Mouse (Mus musculus) skeletal muscle tissue, postnatal 0 days (tissue): Measurements from ENCODE around the gene Arhgef19. TPM values are rescaled to one million over a fixed set of nuclear protein-coding genes. Genes with fewer than 3 reads are reported as not detected.

Experiments used
- polyA plus RNA-seq: library from polyadenylated mRNA; unstranded; fragments of >200 nt; fragmentation: Nextera tagmentation; extraction: Ambion mirVana; gene quantifications from 2 replicates; pipeline ENCODE4 v1.2.1, GENCODE M21; 2015

The Arhgef19 gene
- polyA plus RNA-seq = 0.81 and 1.7 TPM in 2 replicates

GRCm38 (mm10) chr4:141239388-141240125, at the start of gene Arhgef19:
Arhgef19 (plus strand) TSS chr4:141239499.

GRCm38 (mm10) chr4:141213770-141214336, 25.4 kb upstream of the Arhgef19 start, which contains the start of gene Rsg1:
Rsg1 (plus strand) TSS chr4:141213956.

GRCm38 (mm10) chr4:141301116-141301553, 61.8 kb downstream of the Arhgef19 start, which contains the start of gene Epha2:
Epha2 (plus strand) TSS chr4:141301240.

Other genes starting within 250 kb of the Arhgef19 start
- 295 and 341 TPM in 2 replicates for gene Mfap2, start 229.1 kb upstream of the Arhgef19 start, polyA plus RNA-seq
- gene Crocc, start 178.9 kb upstream of the Arhgef19 start, polyA plus RNA-seq = 0.99 and 1.7 TPM in 2 replicates
- gene Necap2, start 161.1 kb upstream of the Arhgef19 start, polyA plus RNA-seq = 38.3 and 50.7 TPM in 2 replicates
- gene Spata21, start 151.2 kb upstream of the Arhgef19 start, polyA plus RNA-seq = 0.37 and 0.40 TPM in 2 replicates
- gene Szrd1, start 99.7 kb upstream of the Arhgef19 start, polyA plus RNA-seq = 28.3 and 29.0 TPM in 2 replicates
- 7.7 and 8.1 TPM in 2 replicates for gene Fbxo42, start 91.6 kb upstream of the Arhgef19 start, polyA plus RNA-seq
- gene Rsg1, start 25.5 kb upstream of the Arhgef19 start, polyA plus RNA-seq = 1.0 and 1.2 TPM in 2 replicates
- 0.54 and 0.99 TPM in 2 replicates for gene Epha2, start 61.7 kb downstream of the Arhgef19 start, polyA plus RNA-seq
- 0.17 TPM in 1 of 2 replicates, not detected in the other for gene Fam131c, start 128.7 kb downstream of the Arhgef19 start, polyA plus RNA-seq
- gene Clcnka, start 159.2 kb downstream of the Arhgef19 start, polyA plus RNA-seq = 0.69 and 1.3 TPM in 2 replicates
- 0.06 TPM in 1 of 2 replicates, not detected in the other for gene Clcnkb, start 176.5 kb downstream of the Arhgef19 start, polyA plus RNA-seq
- 66.3 and 81.8 TPM in 2 replicates for gene Hspb7, start 181.3 kb downstream of the Arhgef19 start, polyA plus RNA-seq
- gene Srarp, start 196.6 kb downstream of the Arhgef19 start, polyA plus RNA-seq = not detected in 2 replicates
- 15.5 and 16.1 TPM in 2 replicates for gene Zbtb17, start 205.2 kb downstream of the Arhgef19 start, polyA plus RNA-seq